Mouse (Mus musculus): ENCODE data around the gene Tshr.
"Not testable (repeated sequence)": the region's sequence is repeated elsewhere in the genome, so short reads cannot be mapped to it uniquely, and the experiment has no call there.

DNA sequence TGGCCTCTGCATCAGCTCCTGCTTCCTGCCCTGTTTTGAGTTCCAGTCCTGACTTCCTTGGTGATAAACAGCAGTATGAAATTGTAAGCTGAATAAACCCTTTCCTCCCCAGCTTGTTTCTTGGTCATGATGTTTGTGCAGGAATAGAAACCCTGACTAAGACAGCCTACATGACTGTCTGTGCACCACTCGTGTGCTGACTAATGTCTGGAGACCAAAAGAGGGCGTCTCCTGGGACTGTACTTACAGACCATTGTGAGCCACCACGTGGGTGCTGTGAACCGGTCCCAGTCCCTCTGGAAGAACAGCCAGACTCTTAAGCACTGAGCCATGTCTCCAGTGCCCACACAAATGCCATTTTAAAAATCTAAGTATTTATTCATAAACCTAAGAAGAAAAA is 201.5 kb downstream of the Tshr start:
- TF ChIP-seq HCFC1 (IDR thresholded peaks at IDR 0.05; ENCODE audit: borderline replicate concordance, insufficient read depth, low read length); CHD2 (IDR thresholded peaks at IDR 0.05; ENCODE audit: low read depth, low read length); MAFK (IDR thresholded peaks at IDR 0.05; ENCODE audit: insufficient read depth, low read depth, low read length): not testable (repeated sequence)

Data from ES-E14 (cell line).